Mouse (Mus musculus) layer of hippocampus, adult 2 months (tissue): ENCODE measurements around the gene Zfp326. TPM values are rescaled to one million over a fixed set of nuclear protein-coding genes. Genes with fewer than 3 reads are reported as not detected.
A peak's percentile ranks its signal among the peaks of the same experiment; 100 is the strongest.

Experiments
- DNase-seq, 2 experiments: peaks; one replicate each; pipeline ENCODE4 v3.0.0; 2022; ENCODE audit warnings: low spot score in 2 of 2
- H3K27ac ChIP-seq: fragments of 200-600 bp; 2 replicates; pipeline ENCODE4 v1.8.1; 2022
- H3K4me3 ChIP-seq: fragments of 200-600 bp; 2 replicates; pipeline ENCODE4 v1.8.1; 2022; ENCODE audit warnings: mild to moderate bottlenecking
- CTCF ChIP-seq: fragments of 200-600 bp; conservative IDR thresholded peaks from 2 replicates; pipeline ENCODE4 v1.8.1; 2022; ENCODE audit warnings: antibody characterized with exemption, mild to moderate bottlenecking, moderate library complexity
- total RNA-seq, 2 experiments: library from RNA; stranded (reverse); gene quantifications; 2 replicates each; pipeline ENCODE4 v1.2.3; 2021

The Zfp326 gene
- total RNA-seq, 2 experiments from 2014 or later = 37.7 to 37.9 TPM

GRCm38 (mm10) chr5:105872176-105872575, 4.2 kb upstream of the Zfp326 start:
- no peak overlapping the region for H3K27ac ChIP-seq
- H3K4me3 ChIP-seq = no peak overlapping the region
- DNase-seq = no peak
- no peak for TF ChIP-seq CTCF

GRCm38 (mm10) chr5:105872916-105873315, 3.4 kb upstream of the Zfp326 start:
- no peak for DNase-seq
- TF ChIP-seq CTCF = no peak
- no peak overlapping the region for H3K27ac ChIP-seq
- H3K4me3 ChIP-seq = no peak overlapping the region

- DNase-seq = no peak
- Histone ChIP-seq H3K4me3 (no peak overlapping the region), H3K27ac (no peak overlapping the region)
- TF ChIP-seq CTCF = no peak
These were observed 2.6 kb upstream of the Zfp326 start for GRCm38 (mm10) chr5:105873774-105874173.

GRCm38 (mm10) chr5:105874476-105874875, 1.9 kb upstream of the Zfp326 start:
- Histone ChIP-seq H3K27ac (no peak overlapping the region), H3K4me3 (no peak overlapping the region)
- TF ChIP-seq CTCF = no peak
- no peak for DNase-seq

GRCm38 (mm10) chr5:105876925-105877774, 785 bp downstream of the Zfp326 start:
- Histone ChIP-seq H3K27ac (peak overlapping the region; percentile 92), H3K4me3 (peak overlapping the region; percentile 88)
- TF ChIP-seq CTCF = no peak
- peak in 1 of 2 experiments; percentile 39 for DNase-seq

- no peak overlapping the region for H3K4me3 ChIP-seq
- DNase-seq = no peak
- TF ChIP-seq CTCF = no peak
These were observed 11.0 kb downstream of the Zfp326 start for GRCm38 (mm10) chr5:105887317-105887716.

GRCm38 (mm10) chr5:105898161-105898560, 21.8 kb downstream of the Zfp326 start:
- TF ChIP-seq CTCF = no peak
- Histone ChIP-seq H3K4me3 (no peak overlapping the region), H3K27ac (no peak overlapping the region)
- DNase-seq = no peak

More at GRCm38 (mm10) chr5:105887317-105887716, 11.0 kb downstream of the Zfp326 start:
- no peak overlapping the region for H3K27ac ChIP-seq

- no peak overlapping the region for H3K4me3 ChIP-seq
- H3K27ac ChIP-seq = no peak overlapping the region
- DNase-seq = no peak
- TF ChIP-seq CTCF = no peak
These were observed 32.8 kb downstream of the Zfp326 start for GRCm38 (mm10) chr5:105909209-105909608.

GRCm38 (mm10) chr5:105909671-105910070, 33.3 kb downstream of the Zfp326 start:
- no peak overlapping the region for H3K4me3 ChIP-seq
- DNase-seq = no peak
- no peak overlapping the region for H3K27ac ChIP-seq
- TF ChIP-seq CTCF = no peak

- DNase-seq = no peak
These were observed 35.1 kb downstream of the Zfp326 start for GRCm38 (mm10) chr5:105911498-105911897.

GRCm38 (mm10) chr5:105917398-105917797, 41.0 kb downstream of the Zfp326 start:
- Histone ChIP-seq H3K4me3 (no peak overlapping the region), H3K27ac (no peak overlapping the region)
- no peak for TF ChIP-seq CTCF
- DNase-seq = no peak

More at GRCm38 (mm10) chr5:105911498-105911897, 35.1 kb downstream of the Zfp326 start:
- Histone ChIP-seq H3K4me3 (no peak overlapping the region), H3K27ac (no peak overlapping the region)
- no peak for TF ChIP-seq CTCF

GRCm38 (mm10) chr5:105918289-105918688, 41.9 kb downstream of the Zfp326 start:
- peak; percentile 71 for TF ChIP-seq CTCF
- DNase-seq = no peak
- Histone ChIP-seq H3K27ac (no peak overlapping the region), H3K4me3 (no peak overlapping the region)

GRCm38 (mm10) chr5:105922818-105923487, 46.6 kb downstream of the Zfp326 start:
- DNase-seq = no peak
- Histone ChIP-seq H3K27ac (no peak overlapping the region), H3K4me3 (no peak overlapping the region)
- TF ChIP-seq CTCF = no peak
